Mouse (Mus musculus) heart, adult 2 months (tissue): ENCODE measurements around the gene Syn3.

ENCODE experiments used
- CTCF ChIP-seq: fragments of 200-600 bp; IDR thresholded peaks from 2 replicates; pipeline ENCODE4 v1.8.1; 2022; ENCODE audit warnings: antibody characterized with exemption, mild to moderate bottlenecking, moderate library complexity
- EP300 ChIP-seq: fragments of 200-500 bp; IDR thresholded peaks from 2 replicates; pipeline ENCODE4 v1.6.1; 2011; ENCODE audit warnings: low read depth, low read length, control low read depth; ENCODE audit not compliant: insufficient read depth
- POLR2A ChIP-seq: fragments of 200-500 bp; IDR thresholded peaks from 2 replicates; pipeline ENCODE4 v1.6.1; 2011; ENCODE audit warnings: mild to moderate bottlenecking, low read depth, low read length, control low read depth; ENCODE audit not compliant: insufficient read depth

GRCm38 (mm10) chr10:86386232-86386631 is 112.5 kb downstream of the Syn3 start:
- TF ChIP-seq CTCF (no peak), EP300 (no peak), POLR2A (no peak)
